Mouse (Mus musculus) thymus, adult 2 months (tissue): Measurements from ENCODE around the gene Tango2.

Source experiments
- CTCF ChIP-seq: fragments of 200-500 bp; IDR thresholded peaks from 2 replicates; pipeline ENCODE4 v1.5.1; 2012; ENCODE audit warnings: mild to moderate bottlenecking, control low read depth, low read length, moderate library complexity, borderline replicate concordance; ENCODE audit not compliant: control insufficient read depth, poor library complexity, insufficient read depth; ENCODE audit errors: extremely low read depth
- POLR2A ChIP-seq: fragments of 200-500 bp; IDR thresholded peaks from 2 replicates; pipeline ENCODE4 v1.6.1; 2012; ENCODE audit warnings: mild to moderate bottlenecking, low read length, control low read depth, moderate library complexity; ENCODE audit not compliant: control insufficient read depth, poor library complexity, insufficient read depth; ENCODE audit errors: extremely low read depth

GRCm38 (mm10) chr16:18384211-18384610 lies 36.3 kb upstream of the Tango2 start:
- no peak for TF ChIP-seq CTCF
- TF ChIP-seq POLR2A, result no peak
